Comparison of ENCODE assay signal across 12 mouse cellular contexts in genomic region chr1:191432023-191432422, GRCm38 (mm10). TPM values are rescaled to one million over a fixed set of nuclear protein-coding genes. Genes with fewer than 3 reads are reported as not detected.
DNase-seq lines count a peak whose midpoint lies in the region; ATAC-seq lines count a peak whose summit lies in the region.
"Had no signal": no experiment of that assay in that cellular context is flagged by ENCODE, and none has a peak within 500 bp of the region (broad histone marks: within the 10 kb centered on the region; RNA-seq: fewer than 3 reads in every experiment).

No protein-coding gene starts in this region.

- no peak overlapping the region for H3K4me3 ChIP-seq in kidney, embryonic 15.5 days (replicated peaks)
- peak overlapping the region; percentile 23 for H3K4me3 ChIP-seq in liver, embryonic 13.5 days (replicated peaks)
- H3K4me3 ChIP-seq: layer of hippocampus, adult 2 months had no signal

- no peaks in the 10 kb centered on the region for H3K36me3 ChIP-seq in kidney, embryonic 15.5 days
- no peaks in the 10 kb centered on the region for H3K36me3 ChIP-seq in liver, embryonic 13.5 days
- H3K36me3 ChIP-seq: G1E had no signal

- H3K4me2 ChIP-seq in kidney, embryonic 15.5 days, result peak overlapping the region; percentile 30
- H3K4me2 ChIP-seq in liver, embryonic 13.5 days, result peak overlapping the region; percentile 55

- H3K27me3 ChIP-seq in kidney, embryonic 15.5 days, result no peaks in the 10 kb centered on the region
- no peaks in the 10 kb centered on the region for H3K27me3 ChIP-seq in liver, embryonic 13.5 days

- DNase-seq in kidney, postnatal 10 days, result no peak
- DNase-seq in CD4-positive, CD25-positive, alpha-beta regulatory T cell, adult 2 months (ENCODE audit: low read depth, low spot score), result peak; percentile 39
- DNase-seq in liver, embryonic 13.5 days, result no peak
- no peak for DNase-seq in layer of hippocampus, adult 8-10 months (ENCODE audit: low spot score in 2 of 2)
- no peak for DNase-seq in adrenal gland, postnatal 25 days
- DNase-seq: cerebellum, adult 11 months; thymus, adult 18-20 months had no signal

- H3K9me3 ChIP-seq in kidney, embryonic 15.5 days (replicated peaks), result no peaks in the 10 kb centered on the region
- no peaks in the 10 kb centered on the region for H3K9me3 ChIP-seq in liver, embryonic 13.5 days (replicated peaks)
- H3K9me3 ChIP-seq: G1E had no signal

- H3K27ac ChIP-seq in kidney, embryonic 15.5 days, result 0 out of 2 replicates have a peak overlapping the region, but pooled peaks have one; percentile 45
- no peak overlapping the region for H3K27ac ChIP-seq in liver, embryonic 13.5 days
- H3K27ac ChIP-seq: layer of hippocampus, adult 2 months had no signal

- no peak overlapping the region for H3K9ac ChIP-seq in kidney, embryonic 15.5 days
- H3K9ac ChIP-seq in liver, embryonic 13.5 days, result no peak overlapping the region

- H3K4me1 ChIP-seq in kidney, embryonic 15.5 days, result peaks cover 35% of the 10 kb centered on the region
- peaks cover 19% of the 10 kb centered on the region for H3K4me1 ChIP-seq in liver, embryonic 13.5 days (replicated peaks)

- no peak for ATAC-seq in kidney, embryonic 15.5 days (replicated peaks; ENCODE audit: low FRiP score)
- ATAC-seq in activated CD4-positive, CD25-positive, alpha-beta regulatory T cell, adult 4 months, result peak; percentile 58
- no peak for ATAC-seq in liver, embryonic 13.5 days (ENCODE audit: low read depth)
- ATAC-seq in cerebellum, adult (ENCODE audit: insufficient number of reproducible peaks, low FRiP score, low TSS enrichment), result no peak

- 58% methylated on average over 15 of the region's 15 CpGs for WGBS in kidney, embryonic 15.5 days
- 31% methylated on average over 15 of the region's 15 CpGs for WGBS in liver, embryonic 13.5 days (ENCODE audit: insufficient replicate concordance)

RNA-seq across cellular contexts. Expression of gene Ppp2r5a, which starts 29.0 kb away (rescaled TPM):
- 17.7 and 17.8 TPM in 2 replicates for polyA plus RNA-seq in kidney, embryonic 15.5 days (2015; fragmentation: Nextera tagmentation; extraction: Ambion mirVana)
- 10 to 100 TPM; 43.2 to 52.2 TPM for polyA plus RNA-seq in activated CD4-positive, CD25-positive, alpha-beta regulatory T cell, adult 4 months (2017; shearing (Covaris generic))
- polyA plus RNA-seq in liver, embryonic 13.5 days (2015; fragmentation: Nextera tagmentation; extraction: Ambion mirVana), result 13.6 and 15.6 TPM in 2 replicates
- total RNA-seq in layer of hippocampus, adult 8-10 months (2022), result 10 to 100 TPM; 65.1 to 76.6 (median 70.6) TPM
- total RNA-seq in adrenal gland, postnatal 25 days (2021), result 162 and 192 TPM in 2 replicates
